Mouse (Mus musculus): ENCODE data around the gene Arid1b.

- TF ChIP-seq EP300 (IDR thresholded peaks at IDR 0.05; ENCODE audit: insufficient read depth, low read depth, low read length) (no peak), CTCF (IDR thresholded peaks at IDR 0.05) (no peak)
These were observed 283.2 kb downstream of the Arid1b start for GRCm38 (mm10) chr17:5277137-5277871.

Data from heart, adult 2 months (tissue).